Mouse (Mus musculus): Measurements from ENCODE around the gene Polr2c. TPM values are rescaled to one million over a fixed set of nuclear protein-coding genes. Genes with fewer than 3 reads are reported as not detected.

The Polr2c gene
- total and polyA plus RNA-seq, 3 experiments, result 93.2 to 141 (median 120) TPM

GRCm38 (mm10) chr8:94870003-94870402 lies 12.8 kb downstream of the Polr2c start:
- Histone ChIP-seq H3K79me2 (replicated peaks; ENCODE audit: control insufficient read depth, extremely low read depth, insufficient read depth, poor library complexity, severe bottlenecking) (no peaks in the 10 kb centered on the region), H3K4me1 (ENCODE audit: control insufficient read depth in 1 of 2, insufficient read depth in 2 of 2) (peaks cover 0 to 18% of the 10 kb centered on the region in 2 experiments; a peak in 2 of 4 replicates), H3K4me3 (replicated peaks in 1 of 3; ENCODE audit: low read depth in 2 of 3, low read length in 2 of 3, poor library complexity in 1 of 3) (no peak overlapping the region), H3K27ac (ENCODE audit: insufficient read depth, low read depth) (no peak overlapping the region), H3K9ac (ENCODE audit: insufficient read depth, low read depth) (no peak overlapping the region), H3K9me3 (replicated peaks; ENCODE audit: low read length) (no peaks in the 10 kb centered on the region), H3K4me2 (ENCODE audit: insufficient read depth, low read depth, poor library complexity, severe bottlenecking) (no peak overlapping the region), H3K27me3 (replicated peaks) (peaks cover 9% of the 10 kb centered on the region), H3K36me3 (replicated peaks in 1 of 2; ENCODE audit: control insufficient read depth in 1 of 2, insufficient read depth in 1 of 2, low read length in 1 of 2) (peaks cover 19 to 51% of the 10 kb centered on the region in 2 experiments)
- in situ Hi-C loops (cut with MboI; ENCODE audit: low pct_ligation_motif_present, low pct_unique_long_range_greater_than_20kb, low sequenced_read_pairs) (loop anchor here (5.0 kb wide), 1 partner anchor 37 kb away; no protein-coding TSS in a partner anchor), dilution Hi-C loops (cut with MboI; ENCODE audit: extremely low pct_ligation_motif_present, extremely low pct_unique_long_range_greater_than_20kb, low sequenced_read_pairs) (no loop called here)
- DNase-seq (ENCODE audit: extremely low read depth), result no peak
- TF ChIP-seq ELF1 (IDR thresholded peaks at IDR 0.05; ENCODE audit: low read depth, low read length) (no peak), E2F4 (IDR thresholded peaks at IDR 0.05; ENCODE audit: insufficient replicate concordance, low read depth, low read length) (no peak), ZNF384 (IDR thresholded peaks at IDR 0.05; ENCODE audit: low read depth, low read length) (no peak), MEF2A (IDR thresholded peaks at IDR 0.05; ENCODE audit: borderline replicate concordance, low read depth, low read length) (no peak), UBTF (IDR thresholded peaks at IDR 0.05; ENCODE audit: low read depth, low read length) (no peak), MAZ (IDR thresholded peaks at IDR 0.05; ENCODE audit: low read depth, low read length) (no peak), RAD21 (IDR thresholded peaks at IDR 0.05; ENCODE audit: low read depth, low read length) (no peak), ETS1 (conservative IDR thresholded peaks at IDR 0.05; ENCODE audit: low read depth, low read length) (no peak), MYC (IDR thresholded peaks at IDR 0.05; ENCODE audit: low read depth, low read length) (no peak), NRF1 (IDR thresholded peaks at IDR 0.05; ENCODE audit: low read depth, low read length) (no peak), GABPA (IDR thresholded peaks at IDR 0.05; ENCODE audit: insufficient replicate concordance, low read depth, low read length) (no peak), CHD2 (IDR thresholded peaks at IDR 0.05; ENCODE audit: low read length) (no peak), PAX5 (IDR thresholded peaks at IDR 0.05; ENCODE audit: low read length) (no peak), SIN3A (IDR thresholded peaks at IDR 0.05; ENCODE audit: low read length) (no peak), ZKSCAN1 (IDR thresholded peaks at IDR 0.05; ENCODE audit: borderline replicate concordance, low read depth, low read length) (no peak), TBP (conservative IDR thresholded peaks at IDR 0.05; ENCODE audit: low read depth, low read length) (no peak), POLR2A (IDR thresholded peaks at IDR 0.05; ENCODE audit: low read depth, low read length) (no peak), BHLHE40 (IDR thresholded peaks at IDR 0.05; ENCODE audit: low read depth, low read length) (no peak), POLR2AphosphoS2 (IDR thresholded peaks at IDR 0.05; ENCODE audit: low read depth, low read length) (no peak), NELFE (IDR thresholded peaks at IDR 0.05; ENCODE audit: low read depth, low read length) (no peak)

- Histone ChIP-seq H3K4me1 (ENCODE audit: control insufficient read depth in 1 of 2, insufficient read depth in 2 of 2) (peaks cover 0 to 24% of the 10 kb centered on the region in 2 experiments; a peak in 2 of 4 replicates), H3K36me3 (replicated peaks in 1 of 2; ENCODE audit: control insufficient read depth in 1 of 2, insufficient read depth in 1 of 2, low read length in 1 of 2) (peaks cover 13 to 45% of the 10 kb centered on the region in 2 experiments), H3K27me3 (replicated peaks) (peaks cover 15% of the 10 kb centered on the region), H3K4me2 (ENCODE audit: insufficient read depth, low read depth, poor library complexity, severe bottlenecking) (no peak overlapping the region), H3K9ac (ENCODE audit: insufficient read depth, low read depth) (no peak overlapping the region), H3K79me2 (replicated peaks; ENCODE audit: control insufficient read depth, extremely low read depth, insufficient read depth, poor library complexity, severe bottlenecking) (no peaks in the 10 kb centered on the region), H3K27ac (ENCODE audit: insufficient read depth, low read depth) (no peak overlapping the region), H3K9me3 (replicated peaks; ENCODE audit: low read length) (no peaks in the 10 kb centered on the region), H3K4me3 (replicated peaks in 1 of 3; ENCODE audit: low read depth in 2 of 3, low read length in 2 of 3, poor library complexity in 1 of 3) (no peak overlapping the region)
- dilution Hi-C loops (cut with MboI; ENCODE audit: extremely low pct_ligation_motif_present, extremely low pct_unique_long_range_greater_than_20kb, low sequenced_read_pairs) (no loop called here), in situ Hi-C loops (cut with MboI; ENCODE audit: low pct_ligation_motif_present, low pct_unique_long_range_greater_than_20kb, low sequenced_read_pairs) (loop anchor here (5.0 kb wide), 1 partner anchor 37 kb away; no protein-coding TSS in a partner anchor)
- no peak for DNase-seq (ENCODE audit: extremely low read depth)
- TF ChIP-seq IRF4 (IDR thresholded peaks at IDR 0.05; ENCODE audit: low read depth, low read length) (no peak), GABPA (IDR thresholded peaks at IDR 0.05; ENCODE audit: insufficient replicate concordance, low read depth, low read length) (no peak), CHD2 (IDR thresholded peaks at IDR 0.05; ENCODE audit: low read length) (no peak), CHD1 (IDR thresholded peaks at IDR 0.05; ENCODE audit: low read depth, low read length) (no peak), NRF1 (IDR thresholded peaks at IDR 0.05; ENCODE audit: low read depth, low read length) (no peak), BHLHE40 (IDR thresholded peaks at IDR 0.05; ENCODE audit: low read depth, low read length) (no peak), ELF1 (IDR thresholded peaks at IDR 0.05; ENCODE audit: low read depth, low read length) (no peak), JUND (conservative IDR thresholded peaks at IDR 0.05; ENCODE audit: low read depth, low read length) (no peak), USF2 (conservative IDR thresholded peaks at IDR 0.05; ENCODE audit: low read depth, low read length) (no peak), NELFE (IDR thresholded peaks at IDR 0.05; ENCODE audit: low read depth, low read length) (no peak), POLR2A (IDR thresholded peaks at IDR 0.05; ENCODE audit: low read depth, low read length) (no peak), SIN3A (IDR thresholded peaks at IDR 0.05; ENCODE audit: low read length) (no peak), ZNF384 (IDR thresholded peaks at IDR 0.05; ENCODE audit: low read depth, low read length) (no peak), HCFC1 (IDR thresholded peaks at IDR 0.05; ENCODE audit: low read depth, low read length) (no peak), EP300 (IDR thresholded peaks at IDR 0.05; ENCODE audit: low read length) (no peak), MAZ (IDR thresholded peaks at IDR 0.05; ENCODE audit: low read depth, low read length) (no peak), POLR2AphosphoS2 (IDR thresholded peaks at IDR 0.05; ENCODE audit: low read depth, low read length) (no peak), MAFK (IDR thresholded peaks at IDR 0.05; ENCODE audit: insufficient replicate concordance, low read length) (no peak)
Measured at GRCm38 (mm10) chr8:94870474-94871107, 13.3 kb downstream of the Polr2c start.

Data from CH12.LX (cell line).